Mouse (Mus musculus): ENCODE data around the gene Ntrk1. TPM values are rescaled to one million over a fixed set of nuclear protein-coding genes. Genes with fewer than 3 reads are reported as not detected.

The Ntrk1 gene
- polyA plus RNA-seq, 1 experiment: 0.56 TPM

DNA sequence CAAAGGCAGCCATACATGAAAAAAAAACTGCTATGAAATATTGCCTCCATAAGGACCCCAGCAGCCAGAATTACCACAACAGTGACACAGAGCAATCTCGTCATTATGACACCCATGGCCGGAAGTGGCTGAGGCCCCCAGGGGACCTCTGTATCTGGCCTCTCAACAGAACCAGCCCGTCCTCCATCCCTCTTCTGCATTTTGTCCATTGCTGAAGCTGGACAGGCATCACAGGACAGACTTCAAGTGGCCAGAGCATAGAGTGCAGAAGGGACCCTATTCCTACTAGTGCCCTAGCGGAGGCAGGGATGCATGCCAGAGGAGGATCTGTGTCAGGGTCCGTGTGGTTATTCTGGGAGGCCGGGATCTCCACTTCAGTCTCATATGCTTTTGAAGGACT lies 21.2 kb upstream of the Ntrk1 start:
- TF ChIP-seq POLR2A (IDR thresholded peaks at IDR 0.05; ENCODE audit: borderline replicate concordance, extremely low read depth, low read depth, low read length) (no peak), CTCF (IDR thresholded peaks at IDR 0.05; ENCODE audit: insufficient read depth, low read length) (no peak)
- DNase-seq: no peak
- WGBS: 61% methylated on average over 6 of the region's 6 CpGs
- Histone ChIP-seq H3K4me1 (ENCODE audit: control insufficient read depth, insufficient read depth, low read length) (0 out of 2 replicates have a peak, but pooled peaks cover 2% of the 10 kb centered on the region), H3K4me3 (replicated peaks; ENCODE audit: extremely low read depth, low read depth, low read length) (no peak overlapping the region)

DNA sequence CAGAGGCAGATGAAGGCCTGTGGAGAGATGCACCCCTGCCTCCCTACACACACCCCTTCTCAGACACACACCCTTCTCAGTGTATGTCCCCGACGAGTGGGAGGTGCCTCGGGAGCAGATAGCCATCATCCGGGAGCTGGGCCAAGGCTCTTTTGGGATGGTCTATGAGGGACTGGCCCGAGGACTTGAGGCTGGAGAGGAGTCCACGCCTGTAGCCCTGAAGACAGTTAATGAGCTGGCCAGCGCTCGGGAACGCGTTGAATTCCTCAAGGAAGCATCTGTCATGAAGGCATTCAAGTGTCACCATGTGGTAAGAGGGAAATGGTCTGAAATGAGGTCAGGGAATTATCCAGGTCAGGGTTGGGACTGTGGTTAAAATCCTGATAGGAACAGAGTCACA lies 17.9 kb upstream of the Ntrk1 start:
- WGBS: 43% methylated on average over 10 of the region's 10 CpGs
- TF ChIP-seq POLR2A (IDR thresholded peaks at IDR 0.05; ENCODE audit: borderline replicate concordance, extremely low read depth, low read depth, low read length) (no peak), CTCF (IDR thresholded peaks at IDR 0.05; ENCODE audit: insufficient read depth, low read length) (no peak)
- 0 out of 2 replicates have a peak, but pooled peaks cover 2% of the 10 kb centered on the region for H3K4me1 ChIP-seq (ENCODE audit: control insufficient read depth, insufficient read depth, low read length)
- DNase-seq: no peak
- no peak overlapping the region for H3K4me3 ChIP-seq (replicated peaks; ENCODE audit: extremely low read depth, low read depth, low read length)

DNA sequence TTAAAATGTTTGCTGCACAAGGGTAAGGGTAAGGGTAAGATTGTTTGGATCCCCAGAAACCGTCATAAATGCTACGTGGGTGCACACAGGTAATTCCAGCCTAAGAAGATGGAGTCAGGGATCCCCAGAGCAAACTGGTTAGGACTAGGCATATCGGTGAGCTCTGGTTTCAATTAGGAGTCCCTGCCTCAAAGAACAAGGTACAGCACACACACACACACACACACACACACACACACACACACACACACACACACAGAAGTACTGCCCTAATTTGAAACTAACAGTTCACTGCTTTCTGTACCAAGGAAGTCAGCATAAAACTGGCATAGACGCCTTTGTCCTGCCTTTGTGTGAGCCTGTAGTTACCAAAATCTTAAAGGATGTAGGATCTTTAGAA lies 17.5 kb upstream of the Ntrk1 start:
- 82% methylated on average over 4 of the region's 4 CpGs for WGBS
- Histone ChIP-seq H3K4me3 (replicated peaks; ENCODE audit: extremely low read depth, low read depth, low read length) (no peak overlapping the region), H3K4me1 (ENCODE audit: control insufficient read depth, insufficient read depth, low read length) (0 out of 2 replicates have a peak, but pooled peaks cover 2% of the 10 kb centered on the region)
- TF ChIP-seq CTCF (IDR thresholded peaks at IDR 0.05; ENCODE audit: insufficient read depth, low read length) (no peak), POLR2A (IDR thresholded peaks at IDR 0.05; ENCODE audit: borderline replicate concordance, extremely low read depth, low read depth, low read length) (no peak)
- no peak for DNase-seq

DNA sequence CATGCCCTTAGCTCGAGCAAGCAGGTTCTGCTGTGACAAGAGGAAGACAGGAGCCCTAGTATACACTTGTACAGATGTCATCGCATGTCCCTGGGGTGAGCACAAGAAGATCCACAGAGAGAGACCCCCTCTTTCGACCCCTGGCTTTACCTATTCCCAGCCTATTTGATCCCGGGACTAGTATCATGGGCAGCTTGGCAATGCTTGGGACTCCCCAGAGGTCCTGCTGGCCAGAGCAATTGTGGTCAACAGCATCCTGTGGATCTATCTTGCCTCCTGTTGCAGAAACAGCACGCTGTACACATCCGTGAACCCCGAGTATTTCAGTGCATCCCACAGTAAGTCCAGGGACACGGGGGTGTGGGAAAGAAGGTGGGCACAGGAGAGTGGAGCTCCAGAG lies 16.3 kb upstream of the Ntrk1 start:
- DNase-seq: no peak
- H3K4me1 ChIP-seq (ENCODE audit: control insufficient read depth, insufficient read depth, low read length): no peaks in the 10 kb centered on the region
- no peak overlapping the region for H3K4me3 ChIP-seq (replicated peaks; ENCODE audit: extremely low read depth, low read depth, low read length)
- WGBS: 81% methylated on average over 8 of the region's 8 CpGs
- TF ChIP-seq POLR2A (IDR thresholded peaks at IDR 0.05; ENCODE audit: borderline replicate concordance, extremely low read depth, low read depth, low read length) (no peak), CTCF (IDR thresholded peaks at IDR 0.05; ENCODE audit: insufficient read depth, low read length) (no peak)

DNA sequence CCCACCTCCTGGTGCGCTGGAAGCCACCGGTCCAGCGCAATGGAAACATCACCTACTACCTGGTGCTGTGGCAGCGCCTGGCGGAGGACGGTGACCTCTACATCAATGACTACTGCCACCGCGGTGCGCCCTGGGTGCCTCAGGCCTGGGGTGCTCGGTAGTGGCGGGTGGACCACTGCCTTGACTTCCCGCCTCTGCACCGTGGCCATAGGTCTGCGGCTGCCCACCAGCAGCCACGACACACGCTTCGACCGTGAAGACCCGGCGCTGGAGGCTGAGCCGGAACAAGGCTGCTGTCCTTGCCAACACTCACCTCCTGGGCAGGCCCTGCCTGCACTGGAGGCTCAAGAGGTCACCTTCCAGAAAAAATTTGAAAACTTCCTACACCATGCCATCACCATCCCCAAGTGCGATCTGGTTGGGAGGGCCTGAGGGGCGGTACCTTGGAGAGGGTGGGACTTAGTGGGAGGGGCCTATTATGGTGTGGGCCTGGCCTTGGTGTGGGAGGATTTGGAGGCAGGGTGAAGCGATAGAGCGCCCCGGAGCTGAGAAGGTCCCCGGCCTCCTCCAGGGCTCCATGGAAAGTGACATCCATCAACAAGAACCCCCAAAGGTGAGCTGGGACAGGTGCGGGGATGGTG lies 14.5 kb upstream of the Ntrk1 start:
- WGBS: 8% methylated on average over 28 of the region's 28 CpGs
- TF ChIP-seq CTCF (IDR thresholded peaks at IDR 0.05; ENCODE audit: insufficient read depth, low read length): no peak
- no peak for TF ChIP-seq POLR2A (IDR thresholded peaks at IDR 0.05; ENCODE audit: borderline replicate concordance, extremely low read depth, low read depth, low read length)
- DNase-seq: no peak
- Histone ChIP-seq H3K4me3 (replicated peaks; ENCODE audit: extremely low read depth, low read depth, low read length) (no peak overlapping the region), H3K4me1 (ENCODE audit: control insufficient read depth, insufficient read depth, low read length) (no peaks in the 10 kb centered on the region)

DNA sequence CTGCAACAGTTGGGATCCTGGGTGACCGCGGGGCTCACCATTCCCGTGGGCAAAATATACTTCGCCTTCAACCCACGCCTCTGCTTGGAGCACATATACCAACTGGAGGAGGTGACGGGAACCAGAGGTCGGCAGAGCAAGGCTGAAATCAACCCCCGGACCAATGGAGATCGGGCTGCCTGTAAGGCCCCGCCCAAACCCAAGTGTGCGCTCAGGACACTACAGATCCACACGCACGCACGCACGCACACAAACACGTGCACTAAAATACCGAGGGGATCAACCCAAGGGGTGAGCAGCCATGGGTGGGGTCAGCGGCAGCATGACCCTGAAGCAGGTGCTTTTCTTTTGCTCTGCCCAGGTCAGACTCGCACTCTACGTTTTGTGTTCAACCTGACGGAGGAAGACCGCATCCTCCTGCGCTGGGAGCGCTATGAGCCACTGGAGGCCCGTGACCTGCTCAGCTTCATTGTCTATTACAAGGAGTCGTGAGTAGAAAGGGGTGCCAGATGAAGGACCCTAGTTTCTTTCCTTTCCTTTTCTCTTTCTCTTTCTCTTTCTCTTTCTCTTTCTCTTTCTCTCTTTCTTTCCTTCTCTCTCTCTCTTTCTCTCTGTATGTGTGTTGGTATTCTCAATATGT lies 9.2 kb upstream of the Ntrk1 start:
- no peak for TF ChIP-seq CTCF (IDR thresholded peaks at IDR 0.05; ENCODE audit: insufficient read depth, low read length)
- TF ChIP-seq POLR2A (IDR thresholded peaks at IDR 0.05; ENCODE audit: borderline replicate concordance, extremely low read depth, low read depth, low read length): no peak
- 0 out of 2 replicates have a peak, but pooled peaks cover 3% of the 10 kb centered on the region for H3K4me1 ChIP-seq (ENCODE audit: control insufficient read depth, insufficient read depth, low read length)
- WGBS: 5% methylated on average over 26 of the region's 26 CpGs
- no peak overlapping the region for H3K4me3 ChIP-seq (replicated peaks; ENCODE audit: extremely low read depth, low read depth, low read length)
- DNase-seq: no peak

DNA sequence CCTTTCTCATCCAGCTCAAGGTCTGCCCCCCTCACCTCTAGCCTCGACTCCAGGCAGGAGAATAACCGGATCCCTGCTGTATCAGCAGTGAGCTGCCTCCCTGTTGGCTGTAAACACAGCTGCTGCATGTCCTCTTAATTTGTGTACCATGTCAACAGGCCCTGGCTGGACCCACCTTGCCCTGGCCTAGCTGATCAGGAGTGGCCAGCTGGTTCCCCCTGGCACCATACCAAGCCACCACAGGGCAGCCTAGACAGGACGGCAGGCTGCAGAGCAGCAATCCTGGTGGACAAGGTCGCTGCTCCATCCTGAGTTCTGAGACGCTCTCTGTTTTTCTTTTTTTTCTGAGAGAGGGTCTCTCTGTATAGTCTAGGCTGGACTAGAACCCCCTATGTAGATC lies 6.7 kb upstream of the Ntrk1 start:
- H3K4me3 ChIP-seq (replicated peaks; ENCODE audit: extremely low read depth, low read depth, low read length): no peak overlapping the region
- DNase-seq: no peak
- no peak for TF ChIP-seq CTCF (IDR thresholded peaks at IDR 0.05; ENCODE audit: insufficient read depth, low read length)
- TF ChIP-seq POLR2A (IDR thresholded peaks at IDR 0.05; ENCODE audit: borderline replicate concordance, extremely low read depth, low read depth, low read length): no peak
- H3K4me1 ChIP-seq (ENCODE audit: control insufficient read depth, insufficient read depth, low read length): 0 out of 2 replicates have a peak, but pooled peaks cover 3% of the 10 kb centered on the region
- 37% methylated on average over 5 of the region's 5 CpGs for WGBS

DNA sequence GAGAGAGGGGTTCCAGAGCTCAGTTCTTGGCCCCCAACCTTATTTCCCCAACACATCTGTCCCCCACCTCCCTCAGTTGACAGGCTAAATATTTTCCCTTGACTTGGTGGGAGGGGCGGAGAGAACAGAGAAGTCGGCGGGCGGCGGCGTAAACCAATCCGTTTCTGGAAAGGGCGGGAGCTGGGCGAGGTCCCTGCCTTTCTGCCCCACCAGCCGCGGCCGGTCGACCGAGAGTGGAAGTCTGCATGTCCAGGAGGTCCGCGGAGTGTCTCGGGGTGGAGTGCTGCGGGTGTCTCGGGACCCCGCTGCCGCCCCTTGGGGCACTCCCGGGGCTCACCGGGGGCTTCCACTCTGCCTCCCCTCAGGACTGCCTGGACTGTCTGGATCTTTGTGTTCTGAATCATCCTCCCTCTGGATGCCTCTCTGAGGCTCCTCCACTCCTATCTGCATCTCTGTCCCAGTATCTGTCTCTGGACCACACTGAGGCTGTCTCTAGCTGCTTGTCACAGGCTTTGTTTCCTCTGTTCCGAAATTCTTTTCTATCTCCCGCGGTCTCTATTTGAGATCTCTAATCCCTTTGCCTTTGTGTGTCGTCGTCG lies 1.9 kb upstream of the Ntrk1 start, which contains the start of gene Insrr:
Gene Insrr, plus strand, starts transcription at position 216 of the 599 bp plus-strand sequence.
- no peak for TF ChIP-seq CTCF (IDR thresholded peaks at IDR 0.05; ENCODE audit: insufficient read depth, low read length)
- TF ChIP-seq POLR2A (IDR thresholded peaks at IDR 0.05; ENCODE audit: borderline replicate concordance, extremely low read depth, low read depth, low read length): no peak
- Histone ChIP-seq H3K4me1 (ENCODE audit: control insufficient read depth, insufficient read depth, low read length) (peaks cover 6% of the 10 kb centered on the region; the same call in 1 of the 2 replicates), H3K4me3 (replicated peaks; ENCODE audit: extremely low read depth, low read depth, low read length) (no peak within 1 kb of the TSS)
- no peak for DNase-seq
- 3% methylated on average over 29 of the region's 29 CpGs for WGBS

DNA sequence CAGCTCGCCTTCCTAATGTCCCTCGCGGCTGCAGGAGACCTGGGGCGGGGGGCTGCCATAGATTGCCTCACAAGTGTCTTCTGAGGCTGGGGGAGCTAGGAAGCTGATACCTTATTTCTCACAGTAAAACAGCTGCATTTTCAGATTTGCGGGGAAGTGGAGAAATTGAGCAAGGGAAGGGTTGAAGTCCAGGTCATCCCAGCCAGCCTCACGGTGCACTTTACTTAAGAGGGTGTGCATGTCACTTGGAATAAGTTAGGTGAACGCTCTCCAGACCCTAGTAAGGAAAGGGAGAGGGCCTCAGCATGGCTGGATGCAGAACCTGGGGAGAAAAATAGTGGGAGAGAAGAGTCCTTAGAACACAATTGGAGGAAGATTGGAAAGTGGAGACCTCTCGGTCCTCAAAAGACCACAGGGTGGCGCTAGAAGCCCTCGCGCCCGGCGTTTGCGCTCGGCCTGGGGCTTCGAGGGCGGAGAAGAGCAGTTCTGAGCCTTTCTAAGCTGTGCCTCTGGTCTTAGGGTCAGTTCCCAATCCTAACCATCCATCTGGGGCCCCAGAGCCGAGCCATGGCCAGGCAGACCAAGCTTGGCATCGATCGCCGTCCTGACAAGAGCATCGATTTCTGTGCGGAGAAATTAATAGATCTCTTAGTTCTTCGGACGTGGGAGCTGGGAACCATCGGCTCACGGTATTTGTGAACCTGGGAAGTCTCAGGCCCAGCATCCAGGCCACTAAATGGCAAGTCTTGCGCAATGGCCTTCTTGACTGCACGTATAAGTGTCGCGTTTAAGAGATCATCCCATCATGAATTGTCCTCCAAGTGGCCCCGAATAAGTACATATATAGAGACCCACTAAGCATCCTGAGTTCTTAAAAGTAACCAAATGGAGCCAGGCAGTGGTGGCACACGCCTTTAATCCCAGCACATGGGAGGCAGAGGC lies 645 bp upstream of the Ntrk1 start:
- peak; percentile 50 for DNase-seq
- Histone ChIP-seq H3K4me1 (ENCODE audit: control insufficient read depth, insufficient read depth, low read length) (peaks cover 6% of the 10 kb centered on the region; the same call in 1 of the 2 replicates), H3K4me3 (replicated peaks; ENCODE audit: extremely low read depth, low read depth, low read length) (no peak overlapping the region)
- WGBS: 15% methylated on average over 33 of the region's 33 CpGs
- TF ChIP-seq CTCF (IDR thresholded peaks at IDR 0.05; ENCODE audit: insufficient read depth, low read length) (peak; percentile 36; the same call in 1 of the 2 replicates), POLR2A (IDR thresholded peaks at IDR 0.05; ENCODE audit: borderline replicate concordance, extremely low read depth, low read depth, low read length) (no peak)
